Mouse (Mus musculus): ENCODE measurements around the gene Lamb1. TPM values are rescaled to one million over a fixed set of nuclear protein-coding genes. Genes with fewer than 3 reads are reported as not detected.

The Lamb1 gene
- polyA plus RNA-seq, 1 experiment = 14.0 TPM

GRCm38 (mm10) chr12:31263921-31264320 is 1.1 kb upstream of the Lamb1 start:
- no peak for DNase-seq
- WGBS = 65% methylated on average over 7 of the region's 7 CpGs
- H3K36me3 ChIP-seq (ENCODE audit: control insufficient read depth, insufficient read depth, low read length) = no peaks in the 10 kb centered on the region
- no peak overlapping the region for H3K4me3 ChIP-seq (ENCODE audit: control insufficient read depth, insufficient read depth, low read length)
- no peaks in the 10 kb centered on the region for H3K27me3 ChIP-seq (ENCODE audit: control insufficient read depth, insufficient read depth, low read length)
- no peaks in the 10 kb centered on the region for H3K4me1 ChIP-seq (replicated peaks; ENCODE audit: control insufficient read depth, insufficient read depth, low read length)
- no peak overlapping the region for H3K27ac ChIP-seq (ENCODE audit: control insufficient read depth, insufficient read depth, low read length)
- TF ChIP-seq POLR2A (IDR thresholded peaks at IDR 0.05; ENCODE audit: control insufficient read depth, extremely low read depth, insufficient read depth, low read length, poor library complexity) (no peak), CTCF (IDR thresholded peaks at IDR 0.05; ENCODE audit: borderline replicate concordance, control insufficient read depth, extremely low read depth, insufficient read depth, low read length, poor library complexity) (no peak)

- Histone ChIP-seq H3K27ac (ENCODE audit: control insufficient read depth, insufficient read depth, low read length) (no peak overlapping the region), H3K36me3 (ENCODE audit: control insufficient read depth, insufficient read depth, low read length) (no peaks in the 10 kb centered on the region), H3K27me3 (ENCODE audit: control insufficient read depth, insufficient read depth, low read length) (no peaks in the 10 kb centered on the region), H3K4me1 (replicated peaks; ENCODE audit: control insufficient read depth, insufficient read depth, low read length) (no peaks in the 10 kb centered on the region), H3K4me3 (ENCODE audit: control insufficient read depth, insufficient read depth, low read length) (peak overlapping the region; percentile 25; the same call in 1 of the 2 replicates)
- no peak for TF ChIP-seq POLR2A (IDR thresholded peaks at IDR 0.05; ENCODE audit: control insufficient read depth, extremely low read depth, insufficient read depth, low read length, poor library complexity)
- TF ChIP-seq CTCF (IDR thresholded peaks at IDR 0.05; ENCODE audit: borderline replicate concordance, control insufficient read depth, extremely low read depth, insufficient read depth, low read length, poor library complexity) = no peak
- WGBS = 3% methylated on average over 50 of the region's 50 CpGs
- DNase-seq = no peak
These were observed 843 bp downstream of the Lamb1 start for GRCm38 (mm10) chr12:31265722-31266431.

GRCm38 (mm10) chr12:31266686-31267085 is 1.7 kb downstream of the Lamb1 start:
- DNase-seq = no peak
- no peak for TF ChIP-seq CTCF (IDR thresholded peaks at IDR 0.05; ENCODE audit: borderline replicate concordance, control insufficient read depth, extremely low read depth, insufficient read depth, low read length, poor library complexity)
- no peak for TF ChIP-seq POLR2A (IDR thresholded peaks at IDR 0.05; ENCODE audit: control insufficient read depth, extremely low read depth, insufficient read depth, low read length, poor library complexity)
- Histone ChIP-seq H3K36me3 (ENCODE audit: control insufficient read depth, insufficient read depth, low read length) (no peaks in the 10 kb centered on the region), H3K4me3 (ENCODE audit: control insufficient read depth, insufficient read depth, low read length) (no peak overlapping the region), H3K4me1 (replicated peaks; ENCODE audit: control insufficient read depth, insufficient read depth, low read length) (no peaks in the 10 kb centered on the region), H3K27me3 (ENCODE audit: control insufficient read depth, insufficient read depth, low read length) (no peaks in the 10 kb centered on the region), H3K27ac (ENCODE audit: control insufficient read depth, insufficient read depth, low read length) (no peak overlapping the region)
- 11% methylated on average over 15 of the region's 15 CpGs for WGBS

GRCm38 (mm10) chr12:31267363-31267762 is 2.3 kb downstream of the Lamb1 start:
- Histone ChIP-seq H3K27me3 (ENCODE audit: control insufficient read depth, insufficient read depth, low read length) (no peaks in the 10 kb centered on the region), H3K4me1 (replicated peaks; ENCODE audit: control insufficient read depth, insufficient read depth, low read length) (no peaks in the 10 kb centered on the region), H3K4me3 (ENCODE audit: control insufficient read depth, insufficient read depth, low read length) (no peak overlapping the region), H3K36me3 (ENCODE audit: control insufficient read depth, insufficient read depth, low read length) (no peaks in the 10 kb centered on the region), H3K27ac (ENCODE audit: control insufficient read depth, insufficient read depth, low read length) (no peak overlapping the region)
- TF ChIP-seq POLR2A (IDR thresholded peaks at IDR 0.05; ENCODE audit: control insufficient read depth, extremely low read depth, insufficient read depth, low read length, poor library complexity) (no peak), CTCF (IDR thresholded peaks at IDR 0.05; ENCODE audit: borderline replicate concordance, control insufficient read depth, extremely low read depth, insufficient read depth, low read length, poor library complexity) (no peak)
- DNase-seq = no peak
- WGBS = 71% methylated on average over 4 of the region's 4 CpGs

- no peaks in the 10 kb centered on the region for H3K4me1 ChIP-seq (replicated peaks; ENCODE audit: control insufficient read depth, insufficient read depth, low read length)
- WGBS = 83% methylated on average over 3 of the region's 3 CpGs
- H3K27ac ChIP-seq (ENCODE audit: control insufficient read depth, insufficient read depth, low read length) = no peak overlapping the region
These were observed 3.3 kb downstream of the Lamb1 start for GRCm38 (mm10) chr12:31268315-31268714.

GRCm38 (mm10) chr12:31269020-31269597 is 4.1 kb downstream of the Lamb1 start:
- no peaks in the 10 kb centered on the region for H3K4me1 ChIP-seq (replicated peaks; ENCODE audit: control insufficient read depth, insufficient read depth, low read length)
- TF ChIP-seq CTCF (IDR thresholded peaks at IDR 0.05; ENCODE audit: borderline replicate concordance, control insufficient read depth, extremely low read depth, insufficient read depth, low read length, poor library complexity) (no peak), POLR2A (IDR thresholded peaks at IDR 0.05; ENCODE audit: control insufficient read depth, extremely low read depth, insufficient read depth, low read length, poor library complexity) (no peak)
- 89% methylated on average over 12 of the region's 12 CpGs for WGBS
- H3K36me3 ChIP-seq (ENCODE audit: control insufficient read depth, insufficient read depth, low read length) = no peaks in the 10 kb centered on the region
- H3K27me3 ChIP-seq (ENCODE audit: control insufficient read depth, insufficient read depth, low read length) = no peaks in the 10 kb centered on the region
- DNase-seq = no peak
- H3K4me3 ChIP-seq (ENCODE audit: control insufficient read depth, insufficient read depth, low read length) = no peak overlapping the region
- H3K27ac ChIP-seq (ENCODE audit: control insufficient read depth, insufficient read depth, low read length) = no peak overlapping the region

More at GRCm38 (mm10) chr12:31268315-31268714, 3.3 kb downstream of the Lamb1 start:
- Histone ChIP-seq H3K4me3 (ENCODE audit: control insufficient read depth, insufficient read depth, low read length) (no peak overlapping the region), H3K27me3 (ENCODE audit: control insufficient read depth, insufficient read depth, low read length) (no peaks in the 10 kb centered on the region), H3K36me3 (ENCODE audit: control insufficient read depth, insufficient read depth, low read length) (no peaks in the 10 kb centered on the region)
- TF ChIP-seq CTCF (IDR thresholded peaks at IDR 0.05; ENCODE audit: borderline replicate concordance, control insufficient read depth, extremely low read depth, insufficient read depth, low read length, poor library complexity) = no peak
- TF ChIP-seq POLR2A (IDR thresholded peaks at IDR 0.05; ENCODE audit: control insufficient read depth, extremely low read depth, insufficient read depth, low read length, poor library complexity) = no peak
- no peak for DNase-seq

Measured in thymus, adult 2 months (tissue).